Mouse (Mus musculus) left cerebral cortex, postnatal 10 days (tissue): ENCODE measurements around the gene Tmem59. TPM values are rescaled to one million over a fixed set of nuclear protein-coding genes. Genes with fewer than 3 reads are reported as not detected.

ENCODE experiments used
- DNase-seq, 2 experiments: peaks; one replicate each; pipeline ENCODE4 v3.0.0; 2021 to 2022; ENCODE audit warnings: low spot score in 2 of 2, mixed read lengths in 1 of 2; ENCODE audit errors: extremely low spot score in 1 of 2
- intact Hi-C: fragments of 180-260 bp; cut with DNase I; formaldehyde crosslinking; loops from one replicate; pipeline ENCODE4 v1.15.1; 2025
- total RNA-seq, 2 experiments: library from RNA; stranded (reverse); gene quantifications; 2 replicates each; pipeline ENCODE4 v1.2.3; 2021

Gene Tmem59
- total RNA-seq, 2 experiments from 2014 or later: 168 to 176 TPM

- no peak for DNase-seq
- intact Hi-C loops: no loop called here
These were observed 39.4 kb downstream of the Tmem59 start for GRCm38 (mm10) chr4:107217574-107217973.

- intact Hi-C loops: no loop called here
- no peak for DNase-seq
These were observed 43.3 kb downstream of the Tmem59 start for GRCm38 (mm10) chr4:107221524-107221923.

DNA sequence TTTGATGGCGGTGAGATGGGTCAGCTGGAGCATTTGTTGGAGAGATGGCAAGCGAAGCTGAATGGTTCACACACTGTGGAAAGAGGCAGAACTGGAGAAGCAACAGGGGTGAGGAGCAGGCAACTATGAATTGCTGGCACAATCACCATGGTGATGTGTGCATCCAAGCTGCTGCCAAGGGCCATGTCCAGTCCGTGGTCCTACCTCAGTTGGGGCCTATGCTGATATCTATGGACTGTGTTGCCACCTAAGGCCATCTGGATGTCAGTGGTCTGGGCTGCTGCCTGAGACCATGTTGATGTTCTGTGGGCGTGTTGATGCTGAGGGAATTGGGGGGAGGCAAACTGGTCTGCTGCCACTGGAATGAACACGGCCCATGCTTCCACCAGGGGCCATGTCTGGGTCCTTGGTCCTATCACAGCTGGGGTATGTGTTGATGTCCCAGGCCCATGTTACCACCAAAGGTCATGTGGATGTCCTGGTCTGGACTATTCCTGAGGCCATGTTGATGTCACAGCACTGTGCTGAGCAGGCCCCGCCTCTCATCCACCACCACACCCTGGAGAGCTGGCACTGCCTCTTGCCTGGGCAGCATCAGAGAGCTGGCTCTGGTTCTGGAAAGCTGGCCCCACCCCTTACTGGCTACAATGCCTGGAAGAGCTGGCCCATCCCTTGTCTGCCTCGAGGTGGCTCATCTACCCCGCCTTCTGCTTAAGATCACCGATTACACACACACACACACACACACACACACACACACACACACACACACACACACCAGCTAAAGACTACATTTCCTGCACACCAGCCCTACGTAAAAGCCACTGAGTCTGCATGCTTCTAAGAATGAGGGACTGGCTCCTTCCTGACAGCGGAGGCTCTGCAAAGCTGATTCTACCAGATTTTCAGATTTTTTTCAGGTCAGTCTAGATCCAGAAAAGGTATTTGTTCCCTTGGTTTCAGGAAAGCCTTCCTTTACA, 45.3 kb downstream of the Tmem59 start:
- intact Hi-C loops: no loop called here
- peak in 1 of 2 experiments; percentile 56 for DNase-seq

DNA sequence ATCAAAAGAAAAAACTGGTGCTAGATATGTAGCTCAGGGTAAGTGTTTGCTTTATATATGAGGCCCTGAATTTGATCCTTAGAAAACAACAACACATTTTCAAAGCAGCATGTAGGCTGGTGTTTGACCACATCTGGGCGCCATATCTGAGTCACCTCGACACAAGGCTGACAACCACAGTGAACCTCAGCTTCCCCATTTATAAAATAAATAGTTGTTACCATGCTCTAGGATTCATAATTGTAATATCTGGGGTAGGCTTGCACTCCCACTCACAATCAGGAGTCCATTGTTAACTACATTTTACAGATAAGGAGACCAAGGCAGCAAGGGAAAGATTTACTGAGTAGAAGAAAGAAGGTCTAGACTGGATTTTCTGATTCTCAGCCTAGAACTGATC, 48.1 kb downstream of the Tmem59 start:
- intact Hi-C loops: no loop called here
- DNase-seq: no peak

DNA sequence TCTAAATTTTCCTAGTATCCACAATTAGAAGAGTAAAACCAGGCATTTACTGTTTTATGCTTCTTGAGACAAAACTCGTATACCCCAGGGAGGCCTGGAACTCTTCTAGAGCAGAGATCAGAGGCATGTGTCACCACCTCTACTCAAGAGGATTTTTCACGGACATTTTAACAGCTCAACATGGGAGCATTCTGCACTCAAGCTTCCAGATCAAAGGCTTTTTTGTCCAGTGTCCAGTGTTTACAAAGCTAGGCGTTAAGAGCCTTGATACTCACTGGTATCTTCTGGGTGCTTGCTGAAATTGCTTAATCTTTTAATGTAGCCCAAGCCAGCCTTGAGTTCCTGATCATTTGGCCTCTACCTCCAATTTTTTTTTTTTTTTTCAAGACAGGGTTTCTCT, 54.0 kb downstream of the Tmem59 start:
- DNase-seq: no peak
- intact Hi-C loops: no loop called here

GRCm38 (mm10) chr4:107238253-107238652, 60.1 kb downstream of the Tmem59 start:
- intact Hi-C loops: loop anchor here (5.0 kb wide), 2 partner anchors 36 to 51 kb away; no protein-coding TSS in a partner anchor
- no peak for DNase-seq

GRCm38 (mm10) chr4:107240196-107240595, 62.0 kb downstream of the Tmem59 start:
- intact Hi-C loops: no loop called here
- DNase-seq: no peak

- no peak for DNase-seq
- intact Hi-C loops: no loop called here
These were observed 65.5 kb downstream of the Tmem59 start for GRCm38 (mm10) chr4:107243365-107244333.

DNA sequence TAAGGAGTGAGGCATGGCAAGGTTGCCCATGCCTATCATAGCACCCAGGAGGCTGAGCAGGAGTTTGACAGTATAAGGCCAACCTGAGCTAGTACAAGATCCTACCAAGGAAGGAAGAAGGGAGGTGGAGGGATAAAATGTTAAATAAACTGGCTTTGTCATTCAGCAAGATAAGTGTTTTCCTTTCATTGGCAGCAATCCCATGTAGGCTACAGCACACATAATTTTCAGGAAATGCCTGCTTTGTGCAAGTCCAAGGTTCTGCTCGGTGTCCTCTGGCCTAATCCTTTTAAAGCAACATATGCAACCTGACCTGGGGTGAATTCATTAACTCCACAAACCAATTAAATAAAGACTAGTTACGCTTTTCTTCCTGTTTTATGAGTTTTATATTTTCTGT, 67.2 kb downstream of the Tmem59 start:
- DNase-seq: no peak
- intact Hi-C loops: no loop called here

- intact Hi-C loops: no loop called here
- no peak for DNase-seq
These were observed 67.8 kb downstream of the Tmem59 start for GRCm38 (mm10) chr4:107246040-107246439.

GRCm38 (mm10) chr4:107247110-107247509, 68.9 kb downstream of the Tmem59 start:
- intact Hi-C loops: no loop called here
- no peak for DNase-seq

GRCm38 (mm10) chr4:107248061-107248460, 69.9 kb downstream of the Tmem59 start:
- intact Hi-C loops: no loop called here
- no peak for DNase-seq

DNA sequence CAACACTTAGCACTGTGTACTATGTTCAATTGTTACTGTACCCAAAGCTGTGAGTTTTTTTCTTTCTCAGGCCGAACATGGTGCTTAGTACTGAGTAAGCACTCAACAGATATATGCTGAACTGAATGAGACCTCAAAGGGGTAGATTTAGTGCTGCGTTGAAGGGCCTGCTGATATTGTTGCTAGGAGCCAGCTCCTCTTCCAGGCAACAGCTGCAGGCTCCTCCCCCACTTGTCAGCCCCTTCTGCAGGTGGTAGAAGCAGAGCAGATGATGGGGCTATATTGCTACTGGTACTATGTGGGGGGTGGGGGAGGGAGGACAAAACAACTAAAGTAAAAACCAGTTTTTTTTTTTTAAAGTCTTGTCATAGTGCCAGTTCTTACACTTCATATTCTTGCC, 71.3 kb downstream of the Tmem59 start:
- peak in 1 of 2 experiments; percentile 30 for DNase-seq
- intact Hi-C loops: no loop called here

- peak; percentile 29 to 33 for DNase-seq
- intact Hi-C loops: loop anchor here (2.0 kb wide), 1 partner anchor 98 kb away; no protein-coding TSS in a partner anchor
These were observed 72.3 kb downstream of the Tmem59 start for GRCm38 (mm10) chr4:107250494-107250893.

Other genes with a start within 250 kb of the Tmem59 start
- gene Mrpl37, start 111.5 kb upstream of the Tmem59 start, total RNA-seq: 10 to 100 TPM; 64.0 to 67.7 TPM
- gene Cyb5rl, start 111.4 kb upstream of the Tmem59 start, total RNA-seq: 1 to 10 TPM; 9.0 to 9.7 TPM
- not detected for gene Cdcp2, start 81.5 kb upstream of the Tmem59 start, total RNA-seq
- gene Tceanc2, start 717 bp downstream of the Tmem59 start, total RNA-seq: 10 to 100 TPM; 18.5 to 22.0 TPM
- not detected for gene Ldlrad1, start 30.8 kb downstream of the Tmem59 start, total RNA-seq
- gene Lrrc42, start 75.1 kb downstream of the Tmem59 start, total RNA-seq: 10 to 100 TPM; 33.9 to 38.2 TPM
- gene Hspb11, start 75.2 kb downstream of the Tmem59 start, total RNA-seq: 10 to 100 TPM; 16.8 to 22.4 TPM
- gene Dio1, start 128.8 kb downstream of the Tmem59 start, total RNA-seq: not detected
- gene Yipf1, start 136.0 kb downstream of the Tmem59 start, total RNA-seq: 10 to 100 TPM; 44.6 to 47.8 TPM
- 10 to 100 TPM; 18.3 to 20.2 TPM for gene Ndc1, start 189.4 kb downstream of the Tmem59 start, total RNA-seq